Mouse (Mus musculus) liver, adult 2 months (tissue): ENCODE data around the gene Prima1. TPM values are rescaled to one million over a fixed set of nuclear protein-coding genes. Genes with fewer than 3 reads are reported as not detected.
A peak's percentile ranks its signal among the peaks of the same experiment; 100 is the strongest.

ENCODE experiments used
- DNase-seq: peaks from one replicate; pipeline ENCODE4 v3.0.0-alpha.2; 2011; ENCODE audit warnings: low read depth, low spot score; ENCODE audit errors: extremely low read depth
- H3K27ac ChIP-seq: fragments of 200-500 bp; replicated peaks from 2 replicates; pipeline ENCODE4 v1.5.1; 2012; ENCODE audit warnings: low read depth, mild to moderate bottlenecking, control low read depth, inconsistent platforms, low read length; ENCODE audit not compliant: insufficient read depth
- H3K27me3 ChIP-seq: fragments of 200-500 bp; 2 replicates; pipeline ENCODE4 v1.6.1; 2012; ENCODE audit warnings: mild to moderate bottlenecking, moderate library complexity, low read length, inconsistent platforms; ENCODE audit not compliant: control insufficient read depth, insufficient read depth
- H3K36me3 ChIP-seq: fragments of 200-500 bp; 2 replicates; pipeline ENCODE4 v1.6.1; 2012; ENCODE audit warnings: low read length, inconsistent platforms; ENCODE audit not compliant: control insufficient read depth, insufficient read depth
- H3K4me1 ChIP-seq: fragments of 200-500 bp; 2 replicates; pipeline ENCODE4 v1.6.1; 2011; ENCODE audit warnings: low read length; ENCODE audit not compliant: control insufficient read depth, insufficient read depth
- H3K4me3 ChIP-seq: fragments of 200-500 bp; 2 replicates; pipeline ENCODE4 v1.5.1; 2011; ENCODE audit warnings: low read depth, mild to moderate bottlenecking, control low read depth, low read length, moderate library complexity; ENCODE audit not compliant: insufficient read depth
- H3K79me2 ChIP-seq: fragments of 200-500 bp; 2 replicates; pipeline ENCODE4 v1.6.1; 2012; ENCODE audit warnings: inconsistent platforms, mild to moderate bottlenecking, low read length, moderate library complexity; ENCODE audit not compliant: control insufficient read depth, insufficient read depth
- H3K9ac ChIP-seq: fragments of 200-500 bp; 2 replicates; pipeline ENCODE4 v1.6.1; 2012; ENCODE audit warnings: low read depth, mild to moderate bottlenecking, control low read depth, inconsistent platforms, low read length
- CTCF ChIP-seq: fragments of 200-500 bp; IDR thresholded peaks from 2 replicates; pipeline ENCODE4 v1.5.1; 2011; ENCODE audit warnings: low read depth, low read length, control low read depth
- POLR2A ChIP-seq: fragments of 200-500 bp; IDR thresholded peaks from 2 replicates; pipeline ENCODE4 v1.6.1; 2011; ENCODE audit warnings: low read length, control low read depth; ENCODE audit not compliant: insufficient read depth; ENCODE audit errors: extremely low read depth
- WGBS: fragments of 180-500 bp; shearing (Covaris S2); methylation state at CpG from one replicate; pipeline ENCODE4 v1.1.7; 2018; 5-methylcytosine and 5-hydroxymethylcytosine counted together
- polyA plus RNA-seq: library from polyadenylated mRNA; depleted of rRNA; stranded (reverse); fragments of >200 nt; gene quantifications from 2 replicates; pipeline ENCODE4 v1.2.3, GENCODE M21; 2012
- total RNA-seq: library from RNA; depleted of rRNA; stranded (reverse); fragments of >200 nt; gene quantifications from 2 replicates; pipeline ENCODE4 v1.2.3, GENCODE M21; 2014

Prima1 gene
- total and polyA plus RNA-seq, 2 experiments: not detected

GRCm38 (mm10) chr12:103252901-103253434 is 11.0 kb upstream of the Prima1 start:
- H3K4me1 ChIP-seq: no peaks in the 10 kb centered on the region
- no peaks in the 10 kb centered on the region for H3K79me2 ChIP-seq
- no peak overlapping the region for H3K27ac ChIP-seq
- TF ChIP-seq CTCF (no peak), POLR2A (no peak)
- no peak overlapping the region for H3K4me3 ChIP-seq
- no peaks in the 10 kb centered on the region for H3K36me3 ChIP-seq
- H3K27me3 ChIP-seq: no peaks in the 10 kb centered on the region
- 51% methylated on average over 8 of the region's 8 CpGs for WGBS
- H3K9ac ChIP-seq: no peak overlapping the region
- DNase-seq: peak; percentile 63

DNA sequence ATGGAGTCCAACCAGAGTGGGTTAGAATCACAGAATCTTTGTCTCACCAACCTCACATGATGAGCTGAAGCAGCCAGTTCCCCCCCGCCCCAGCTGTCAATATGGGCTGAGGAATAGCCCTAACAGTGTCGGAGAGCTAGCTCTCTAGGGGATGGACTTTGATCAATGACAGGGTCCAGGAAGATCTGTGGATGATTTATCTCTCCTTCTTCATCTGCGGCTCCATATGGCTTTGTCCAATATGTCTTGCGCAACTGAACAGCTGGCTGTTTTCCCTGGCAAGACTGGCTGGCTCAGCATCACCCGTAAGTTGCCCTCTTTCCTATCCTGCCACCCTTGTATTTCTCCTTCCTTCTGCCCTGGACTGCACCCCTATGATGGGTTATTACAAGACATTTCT is 9.2 kb upstream of the Prima1 start:
- Histone ChIP-seq H3K36me3 (no peaks in the 10 kb centered on the region), H3K27me3 (no peaks in the 10 kb centered on the region), H3K79me2 (no peaks in the 10 kb centered on the region), H3K27ac (no peak overlapping the region), H3K9ac (no peak overlapping the region), H3K4me3 (no peak overlapping the region), H3K4me1 (no peaks in the 10 kb centered on the region)
- peak; percentile 71 for DNase-seq
- whole genome bisulfite sequencing: 36% methylated on average over 5 of the region's 5 CpGs
- no peak for TF ChIP-seq POLR2A
- no peak for TF ChIP-seq CTCF

DNA sequence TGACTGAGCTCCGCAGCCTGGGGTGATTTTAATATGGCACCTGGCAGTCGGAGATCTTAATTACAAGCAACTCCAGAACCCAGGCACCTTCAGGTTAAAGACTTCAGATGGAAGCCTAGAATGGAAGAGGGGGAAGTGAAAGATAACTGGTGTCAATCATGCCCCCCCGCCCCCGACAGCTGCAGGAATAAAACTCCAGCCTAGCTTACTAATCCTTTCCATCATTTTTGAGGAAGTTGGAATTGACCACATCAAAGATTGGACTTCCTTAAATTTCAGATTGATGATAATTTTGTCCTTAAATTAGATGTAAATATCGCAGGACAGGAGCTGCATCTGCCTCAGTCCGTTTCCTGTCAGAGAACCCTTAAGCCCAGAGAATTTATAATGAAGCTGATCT is 8.4 kb upstream of the Prima1 start:
- no peak for TF ChIP-seq CTCF
- no peak for TF ChIP-seq POLR2A
- 79% methylated on average over 6 of the region's 6 CpGs for WGBS
- H3K79me2 ChIP-seq: no peaks in the 10 kb centered on the region
- H3K4me1 ChIP-seq: no peaks in the 10 kb centered on the region
- no peak overlapping the region for H3K27ac ChIP-seq
- H3K27me3 ChIP-seq: no peaks in the 10 kb centered on the region
- no peaks in the 10 kb centered on the region for H3K36me3 ChIP-seq
- DNase-seq: no peak
- H3K9ac ChIP-seq: no peak overlapping the region
- no peak overlapping the region for H3K4me3 ChIP-seq

DNA sequence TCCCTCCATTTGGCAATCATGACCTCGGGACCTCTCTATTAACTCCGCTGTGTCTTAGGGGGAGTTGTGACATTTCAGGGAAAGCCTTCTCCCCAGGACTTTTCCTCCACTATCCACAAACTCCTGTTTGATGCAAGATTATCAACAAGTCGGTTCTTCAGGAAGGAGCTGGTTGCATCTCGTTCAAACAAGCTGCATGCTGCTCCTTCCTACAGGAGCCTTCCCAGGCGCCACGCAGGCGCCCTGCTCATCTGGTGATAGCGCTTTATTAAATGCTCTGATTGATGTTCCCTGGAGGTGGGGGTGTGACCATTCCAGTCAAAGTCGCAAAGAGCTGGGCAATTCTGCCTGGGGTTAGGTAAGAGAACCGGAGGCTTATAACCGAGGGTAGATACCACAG is 1.1 kb upstream of the Prima1 start:
- Histone ChIP-seq H3K27me3 (peaks cover 6% of the 10 kb centered on the region; the same call in 1 of the 2 replicates), H3K79me2 (no peaks in the 10 kb centered on the region), H3K9ac (no peak overlapping the region), H3K36me3 (no peaks in the 10 kb centered on the region), H3K4me3 (no peak overlapping the region), H3K27ac (no peak overlapping the region), H3K4me1 (no peaks in the 10 kb centered on the region)
- TF ChIP-seq CTCF: no peak
- no peak for DNase-seq
- WGBS: 38% methylated on average over 11 of the region's 11 CpGs

DNA sequence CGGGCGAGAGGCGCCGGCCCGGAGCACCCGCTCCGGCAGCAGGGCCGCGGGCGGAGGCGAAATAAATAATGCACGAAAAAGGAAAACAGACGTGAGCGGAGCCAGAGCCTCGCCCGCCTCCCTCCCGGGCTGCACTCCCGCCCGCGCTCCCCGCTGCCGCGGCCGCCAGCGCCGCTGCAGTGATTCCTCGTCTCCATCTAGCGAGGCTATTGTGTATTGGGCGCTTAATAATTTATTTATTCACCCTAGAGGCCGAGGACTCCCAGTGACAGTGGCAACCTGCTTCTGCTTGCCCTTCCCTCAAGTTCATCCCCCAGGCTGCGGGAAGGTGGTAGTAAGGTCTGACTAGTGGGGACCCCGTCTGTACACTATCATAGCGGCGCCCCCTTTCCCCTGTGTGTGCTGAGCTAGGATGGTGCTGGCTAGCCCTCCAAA is 658 bp upstream of the Prima1 start:
- Histone ChIP-seq H3K4me3 (peak overlapping the region; percentile 24; the same call in 1 of the 2 replicates), H3K27ac (no peak overlapping the region), H3K27me3 (peaks cover 6% of the 10 kb centered on the region; the same call in 1 of the 2 replicates), H3K36me3 (no peaks in the 10 kb centered on the region), H3K9ac (no peak overlapping the region), H3K79me2 (no peaks in the 10 kb centered on the region), H3K4me1 (no peaks in the 10 kb centered on the region)
- DNase-seq: no peak
- no peak for TF ChIP-seq POLR2A
- TF ChIP-seq CTCF: no peak
- WGBS: under 1% methylated on average over 34 of the region's 34 CpGs

- H3K9ac ChIP-seq: no peak overlapping the region
- H3K27me3 ChIP-seq: peaks cover 6% of the 10 kb centered on the region; the same call in 1 of the 2 replicates
- H3K4me1 ChIP-seq: no peaks in the 10 kb centered on the region
- H3K4me3 ChIP-seq: no peak overlapping the region
- H3K27ac ChIP-seq: no peak overlapping the region
- 30% methylated on average over 36 of the region's 36 CpGs for WGBS
- no peak for TF ChIP-seq POLR2A
- no peak for TF ChIP-seq CTCF
- DNase-seq: no peak
- no peaks in the 10 kb centered on the region for H3K79me2 ChIP-seq
- H3K36me3 ChIP-seq: no peaks in the 10 kb centered on the region
These were observed 453 bp downstream of the Prima1 start for GRCm38 (mm10) chr12:103241311-103242082.
